Mouse (Mus musculus): ENCODE results near the gene Jade1. TPM values are rescaled to one million over a fixed set of nuclear protein-coding genes. Genes with fewer than 3 reads are reported as not detected.
A peak's percentile ranks its signal among the peaks of the same experiment; 100 is the strongest.

Gene Jade1
- total and polyA plus RNA-seq, 2 experiments from 2014 or later, result 16.7 to 21.8 TPM

DNA sequence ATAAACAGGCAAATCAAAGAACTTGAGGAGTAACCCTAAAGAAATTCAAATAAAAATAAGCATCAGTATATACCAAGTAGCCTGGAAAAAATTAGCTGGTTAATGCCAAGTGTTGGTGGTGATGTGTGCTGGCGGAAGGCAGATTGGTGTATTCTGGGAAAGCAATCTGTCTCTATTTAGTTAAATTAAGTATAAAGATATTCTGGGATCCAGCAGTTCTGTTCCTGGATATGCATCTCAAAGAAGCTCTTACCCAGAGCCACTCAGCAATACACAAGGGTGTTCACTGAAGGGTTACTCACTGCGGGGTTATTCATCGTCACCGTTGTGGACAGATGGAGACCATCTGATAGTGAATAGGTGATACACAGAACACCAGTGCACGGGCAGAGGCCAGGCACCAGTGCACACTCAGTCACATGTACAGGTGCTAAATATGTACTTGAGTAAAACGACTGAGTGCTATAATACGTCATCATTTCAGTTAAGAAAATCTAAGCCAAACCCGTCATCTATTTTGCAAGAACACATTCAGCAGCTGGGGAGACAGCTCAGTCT lies 38.5 kb upstream of the Jade1 start:
- Histone ChIP-seq H3K27me3 (ENCODE audit: insufficient read depth, low read length) (no peaks in the 10 kb centered on the region), H3K9me3 (ENCODE audit: low read length) (no peaks in the 10 kb centered on the region), H3K27ac (ENCODE audit: low read depth, low read length) (no peak overlapping the region), H3K4me3 (ENCODE audit: low read depth, low read length) (no peak overlapping the region), H3K4me2 (ENCODE audit: low read depth, low read length, poor library complexity, severe bottlenecking) (no peak overlapping the region), H3K36me3 (ENCODE audit: insufficient read depth, low read length) (no peaks in the 10 kb centered on the region), H3K4me1 (ENCODE audit: insufficient read depth, low read length) (no peaks in the 10 kb centered on the region), H3K9ac (replicated peaks; ENCODE audit: low read length, poor library complexity, severe bottlenecking) (no peak overlapping the region)
- no peak for TF ChIP-seq CTCF (IDR thresholded peaks at IDR 0.05)
- 82% methylated on average over 8 of the region's 8 CpGs for WGBS
- DNase-seq (ENCODE audit: low spot score) (no peak), ATAC-seq (ENCODE audit: low FRiP score) (no peak)

DNA sequence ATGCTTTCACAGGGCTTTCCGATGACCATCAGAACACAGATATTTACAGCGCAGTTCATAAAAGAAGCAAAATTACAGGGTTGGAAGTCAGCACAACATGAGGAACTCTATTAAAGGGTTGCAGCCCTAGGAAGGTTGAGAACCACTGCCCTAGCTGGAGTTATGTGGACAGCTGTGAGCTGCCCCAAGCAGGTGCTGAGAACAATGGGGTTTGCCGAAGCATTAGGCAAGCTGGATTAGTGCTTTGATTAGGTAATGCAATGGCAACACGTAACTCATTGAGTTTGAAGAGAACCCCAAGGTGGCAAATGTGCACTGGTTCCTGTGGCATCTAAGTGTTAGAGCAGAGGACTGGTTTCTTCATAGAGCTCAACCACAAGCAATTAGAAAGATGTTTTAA lies 34.6 kb upstream of the Jade1 start:
- 62% methylated on average over 4 of the region's 4 CpGs for WGBS
- Histone ChIP-seq H3K27ac (ENCODE audit: low read depth, low read length) (no peak overlapping the region), H3K4me1 (ENCODE audit: insufficient read depth, low read length) (no peaks in the 10 kb centered on the region), H3K9ac (replicated peaks; ENCODE audit: low read length, poor library complexity, severe bottlenecking) (no peak overlapping the region), H3K36me3 (ENCODE audit: insufficient read depth, low read length) (no peaks in the 10 kb centered on the region), H3K27me3 (ENCODE audit: insufficient read depth, low read length) (no peaks in the 10 kb centered on the region), H3K9me3 (ENCODE audit: low read length) (no peaks in the 10 kb centered on the region), H3K4me2 (ENCODE audit: low read depth, low read length, poor library complexity, severe bottlenecking) (no peak overlapping the region), H3K4me3 (ENCODE audit: low read depth, low read length) (no peak overlapping the region)
- no peak for ATAC-seq (ENCODE audit: low FRiP score)
- no peak for DNase-seq (ENCODE audit: low spot score)
- no peak for TF ChIP-seq CTCF (IDR thresholded peaks at IDR 0.05)

DNA sequence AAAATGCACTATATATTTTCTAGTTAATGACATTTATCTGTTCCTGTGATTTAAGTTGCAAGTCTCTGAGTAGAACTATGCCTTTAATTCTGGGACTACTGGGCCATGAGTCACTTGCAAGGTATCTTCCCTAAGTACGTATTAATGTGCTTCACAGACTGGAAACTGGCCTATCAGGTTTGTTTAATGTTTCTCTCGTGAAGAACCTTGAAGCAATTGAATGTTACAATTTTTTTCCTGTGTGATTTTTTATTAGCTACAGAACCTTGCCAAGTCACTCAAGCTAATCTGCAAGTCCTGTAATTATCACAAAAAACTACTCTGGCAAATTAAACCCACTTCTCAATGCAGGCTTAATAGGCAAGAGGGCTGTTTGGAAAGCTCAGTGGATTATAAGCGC lies 33.8 kb upstream of the Jade1 start:
- no peaks in the 10 kb centered on the region for H3K27me3 ChIP-seq (ENCODE audit: insufficient read depth, low read length)
- no peak for TF ChIP-seq CTCF (IDR thresholded peaks at IDR 0.05)
- H3K9ac ChIP-seq (replicated peaks; ENCODE audit: low read length, poor library complexity, severe bottlenecking), result no peak overlapping the region
- H3K9me3 ChIP-seq (ENCODE audit: low read length), result no peaks in the 10 kb centered on the region
- DNase-seq (ENCODE audit: low spot score) (peak; percentile 4), ATAC-seq (ENCODE audit: low FRiP score) (no peak)
- H3K4me2 ChIP-seq (ENCODE audit: low read depth, low read length, poor library complexity, severe bottlenecking), result no peak overlapping the region
- WGBS, result 58% methylated on average over 3 of the region's 3 CpGs
- no peaks in the 10 kb centered on the region for H3K36me3 ChIP-seq (ENCODE audit: insufficient read depth, low read length)
- H3K27ac ChIP-seq (ENCODE audit: low read depth, low read length), result no peak overlapping the region
- H3K4me3 ChIP-seq (ENCODE audit: low read depth, low read length), result no peak overlapping the region
- no peaks in the 10 kb centered on the region for H3K4me1 ChIP-seq (ENCODE audit: insufficient read depth, low read length)

DNA sequence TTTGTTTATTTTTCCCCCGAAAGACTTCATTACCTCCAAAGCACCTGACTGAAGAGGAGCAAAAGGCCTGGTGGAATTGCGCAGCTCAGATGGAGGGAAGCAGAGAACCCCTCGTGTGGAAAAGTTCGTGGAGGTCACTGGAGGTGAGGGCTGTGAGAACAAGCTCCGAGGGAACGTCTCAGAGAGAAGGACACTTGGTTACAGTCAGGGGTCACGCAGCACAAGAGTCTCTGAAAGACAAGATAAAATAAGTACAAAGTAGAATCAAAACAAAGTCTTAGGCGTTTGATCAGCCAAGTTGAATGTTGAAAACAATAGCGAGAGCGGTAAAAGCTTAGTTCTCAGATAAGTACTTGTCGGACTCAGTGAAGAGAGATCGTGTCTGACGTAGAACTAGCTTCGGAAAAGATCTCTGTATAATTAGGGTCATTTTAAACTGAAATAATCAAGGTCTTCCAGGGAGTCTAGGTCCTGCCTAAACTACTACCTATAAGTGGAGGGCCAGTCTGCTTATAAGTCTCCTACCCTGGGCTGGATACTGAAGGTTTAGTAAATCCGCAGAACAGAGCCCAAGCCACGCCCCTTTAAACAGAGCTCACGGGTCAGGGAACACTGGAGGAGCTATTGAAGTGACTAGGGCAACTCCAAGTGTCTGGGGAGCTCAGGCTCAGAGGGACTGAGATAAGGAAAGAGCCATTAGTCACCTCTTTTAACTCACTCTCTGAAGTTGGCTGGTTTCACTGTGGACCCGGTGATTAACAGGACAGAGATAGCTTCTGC lies 33.1 kb upstream of the Jade1 start:
- no peaks in the 10 kb centered on the region for H3K36me3 ChIP-seq (ENCODE audit: insufficient read depth, low read length)
- H3K9me3 ChIP-seq (ENCODE audit: low read length), result no peaks in the 10 kb centered on the region
- H3K27me3 ChIP-seq (ENCODE audit: insufficient read depth, low read length), result no peaks in the 10 kb centered on the region
- H3K9ac ChIP-seq (replicated peaks; ENCODE audit: low read length, poor library complexity, severe bottlenecking), result no peak overlapping the region
- ATAC-seq (ENCODE audit: low FRiP score) (no peak), DNase-seq (ENCODE audit: low spot score) (no peak)
- no peaks in the 10 kb centered on the region for H3K4me1 ChIP-seq (ENCODE audit: insufficient read depth, low read length)
- no peak for TF ChIP-seq CTCF (IDR thresholded peaks at IDR 0.05)
- H3K4me3 ChIP-seq (ENCODE audit: low read depth, low read length), result no peak overlapping the region
- H3K27ac ChIP-seq (ENCODE audit: low read depth, low read length), result no peak overlapping the region
- H3K4me2 ChIP-seq (ENCODE audit: low read depth, low read length, poor library complexity, severe bottlenecking), result no peak overlapping the region
- WGBS, result 36% methylated on average over 18 of the region's 18 CpGs

DNA sequence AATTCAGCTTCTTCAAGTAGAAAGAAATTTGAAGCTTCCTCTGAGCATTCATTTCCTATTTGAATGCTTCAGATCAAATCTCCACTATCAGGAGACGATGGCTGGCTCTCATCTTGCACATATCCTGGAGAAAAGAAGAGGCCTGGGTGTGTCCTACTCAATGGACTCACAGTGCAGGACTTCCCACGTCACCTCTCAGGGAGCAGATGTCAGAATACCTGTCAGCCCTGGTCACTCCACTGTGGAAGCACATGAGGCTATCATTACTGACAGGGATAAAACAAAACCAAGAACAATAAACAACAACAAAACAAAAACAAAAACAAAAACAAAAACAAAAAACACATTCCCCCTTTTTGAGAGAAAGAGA lies 32.5 kb upstream of the Jade1 start:
- Histone ChIP-seq H3K27ac (ENCODE audit: low read depth, low read length) (no peak overlapping the region), H3K4me1 (ENCODE audit: insufficient read depth, low read length) (no peaks in the 10 kb centered on the region), H3K9ac (replicated peaks; ENCODE audit: low read length, poor library complexity, severe bottlenecking) (no peak overlapping the region), H3K4me2 (ENCODE audit: low read depth, low read length, poor library complexity, severe bottlenecking) (no peak overlapping the region), H3K9me3 (ENCODE audit: low read length) (no peaks in the 10 kb centered on the region), H3K4me3 (ENCODE audit: low read depth, low read length) (no peak overlapping the region), H3K36me3 (ENCODE audit: insufficient read depth, low read length) (no peaks in the 10 kb centered on the region), H3K27me3 (ENCODE audit: insufficient read depth, low read length) (no peaks in the 10 kb centered on the region)
- no peak for ATAC-seq (ENCODE audit: low FRiP score)
- WGBS, result 56% methylated on average over 2 of the region's 2 CpGs
- DNase-seq (ENCODE audit: low spot score), result no peak
- TF ChIP-seq CTCF (IDR thresholded peaks at IDR 0.05), result no peak

DNA sequence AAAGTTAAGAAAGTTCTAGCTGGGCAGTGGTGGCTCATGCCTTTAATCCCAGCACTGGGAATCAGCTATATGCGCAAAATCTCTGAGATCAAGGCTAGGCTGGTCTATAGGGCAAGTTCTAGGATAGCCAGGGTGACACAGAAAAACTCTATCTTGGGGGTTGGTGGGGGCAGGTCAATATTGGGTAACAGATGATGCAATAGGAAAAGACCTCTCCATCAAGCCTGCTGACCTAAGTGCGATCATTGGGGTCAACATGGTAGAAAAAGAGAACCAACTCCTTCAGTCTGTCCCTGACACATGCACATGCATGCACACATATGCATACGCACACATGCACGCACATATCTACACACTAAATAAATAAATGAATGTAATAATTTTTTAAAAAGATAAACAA lies 32.1 kb upstream of the Jade1 start:
- DNase-seq (ENCODE audit: low spot score), result no peak

More for the DNA sequence above, 32.1 kb upstream of the Jade1 start:
- ATAC-seq (ENCODE audit: low FRiP score), result no peak
- Histone ChIP-seq H3K4me3 (ENCODE audit: low read depth, low read length) (no peak overlapping the region), H3K9me3 (ENCODE audit: low read length) (no peaks in the 10 kb centered on the region), H3K27me3 (ENCODE audit: insufficient read depth, low read length) (no peaks in the 10 kb centered on the region), H3K9ac (replicated peaks; ENCODE audit: low read length, poor library complexity, severe bottlenecking) (no peak overlapping the region), H3K4me1 (ENCODE audit: insufficient read depth, low read length) (no peaks in the 10 kb centered on the region), H3K27ac (ENCODE audit: low read depth, low read length) (no peak overlapping the region), H3K36me3 (ENCODE audit: insufficient read depth, low read length) (no peaks in the 10 kb centered on the region), H3K4me2 (ENCODE audit: low read depth, low read length, poor library complexity, severe bottlenecking) (no peak overlapping the region)
- TF ChIP-seq CTCF (IDR thresholded peaks at IDR 0.05), result no peak
- 97% methylated on average over 4 of the region's 4 CpGs for whole genome bisulfite sequencing
